ENCODE assay signal across 28 mouse cellular contexts in genomic region chr4:122981930-122982329, GRCm38 (mm10). TPM values are rescaled to one million over a fixed set of nuclear protein-coding genes. Genes with fewer than 3 reads are reported as not detected.
DNase-seq lines count a peak whose midpoint lies in the region; ATAC-seq and TF ChIP-seq lines count a peak whose summit lies in the region.
"Had no signal": no experiment of that assay in that cellular context is flagged by ENCODE, and none has a peak within 500 bp of the region (broad histone marks: within the 10 kb centered on the region; RNA-seq: fewer than 3 reads in every experiment).

No protein-coding gene starts in this region.

- H3K4me2 ChIP-seq in liver, embryonic 11.5 days = no peak overlapping the region
- H3K4me2 ChIP-seq: forebrain, embryonic 12.5 days; hindbrain, embryonic 12.5 days; liver, embryonic 12.5 days had no signal

- no peaks in the 10 kb centered on the region for H3K9me3 ChIP-seq in liver, embryonic 11.5 days (ENCODE audit: control insufficient read depth, low read length)
- no peaks in the 10 kb centered on the region for H3K9me3 ChIP-seq in E14TG2a.4 (ENCODE audit: low read length)
- H3K9me3 ChIP-seq: forebrain, embryonic 12.5 days; hindbrain, embryonic 12.5 days; liver, embryonic 12.5 days had no signal

- no peak for TF ChIP-seq POLR2A in small intestine, adult 2 months (IDR thresholded peaks at IDR 0.05; ENCODE audit: low read depth, low read length)

- H3K4me1 ChIP-seq in liver, embryonic 11.5 days (replicated peaks; ENCODE audit: control insufficient read depth, insufficient read depth, low read length) = 0 out of 2 replicates have a peak, but pooled peaks cover 2% of the 10 kb centered on the region
- peaks cover 37% of the 10 kb centered on the region for H3K4me1 ChIP-seq in E14TG2a.4 (replicated peaks; ENCODE audit: low read depth, low read length)
- peaks cover 35% of the 10 kb centered on the region for H3K4me1 ChIP-seq in small intestine, adult 2 months (ENCODE audit: control insufficient read depth, insufficient read depth, insufficient read length, low read length)

- H3K27ac ChIP-seq in liver, embryonic 11.5 days (ENCODE audit: low read depth, low read length) = no peak overlapping the region
- peak overlapping the region; percentile 76 for H3K27ac ChIP-seq in small intestine, adult 2 months (ENCODE audit: insufficient read depth, low read depth, low read length)
- H3K27ac ChIP-seq: forebrain, embryonic 12.5 days; hindbrain, embryonic 12.5 days; hindbrain, postnatal 0 days; liver, embryonic 12.5 days had no signal

- TF ChIP-seq CTCF in E14TG2a.4 (conservative IDR thresholded peaks at IDR 0.05; ENCODE audit: low read length) = no peak
- no peak for TF ChIP-seq CTCF in small intestine, adult 2 months (IDR thresholded peaks at IDR 0.05; ENCODE audit: extremely low read depth, insufficient read length, insufficient replicate concordance, low read depth, low read length)

- 42% methylated on average over 3 of the region's 3 CpGs for WGBS in liver, embryonic 11.5 days
- 33% methylated on average over 3 of the region's 3 CpGs for WGBS in small intestine, adult 2 months

- peaks cover 21% of the 10 kb centered on the region for H3K27me3 ChIP-seq in liver, embryonic 11.5 days (replicated peaks; ENCODE audit: control insufficient read depth, insufficient read depth, low read length)
- H3K27me3 ChIP-seq in E14TG2a.4 (ENCODE audit: insufficient read depth, low read length) = peaks cover 31% of the 10 kb centered on the region
- no peaks in the 10 kb centered on the region for H3K27me3 ChIP-seq in small intestine, adult 2 months (ENCODE audit: control insufficient read depth, insufficient read depth, low read length)

- ATAC-seq in liver, embryonic 11.5 days (replicated peaks; ENCODE audit: low FRiP score) = peak; percentile 24; the same call in 1 of the 2 replicates
- ATAC-seq: CD4-positive, CD25-positive, alpha-beta regulatory T cell, adult 4 months; forebrain, postnatal 0 days; hindbrain, postnatal 0 days; liver, embryonic 12.5 days; liver, postnatal 0 days had no signal

- no peaks in the 10 kb centered on the region for H3K36me3 ChIP-seq in liver, embryonic 11.5 days (ENCODE audit: control insufficient read depth, insufficient read depth, low read length)
- no peaks in the 10 kb centered on the region for H3K36me3 ChIP-seq in E14TG2a.4 (ENCODE audit: insufficient read depth, low read length)
- H3K36me3 ChIP-seq in small intestine, adult 2 months (ENCODE audit: control insufficient read depth, insufficient read depth, low read length) = no peaks in the 10 kb centered on the region
- H3K36me3 ChIP-seq: forebrain, embryonic 12.5 days; hindbrain, embryonic 12.5 days; liver, embryonic 12.5 days had no signal

- DNase-seq in liver, embryonic 11.5 days (ENCODE audit: low spot score) = no peak
- DNase-seq in liver = no peak
- peak; percentile 43 for DNase-seq in R1 (ENCODE audit: low read depth, low spot score)
- no peak for DNase-seq in adrenal gland, adult 18-20 months (ENCODE audit: low spot score in 2 of 2)
- DNase-seq in frontal cortex, postnatal 36 days (ENCODE audit: low spot score in 2 of 2) = no peak
- DNase-seq: adrenal gland, postnatal 25 days; cerebellum, adult 11-12 months; cerebellum, adult 9-11 months; forebrain, postnatal 0 days; gastrocnemius, postnatal 10 days; heart, postnatal 14 days; kidney, adult 11 months; kidney, postnatal 14 days; layer of hippocampus, adult 9-11 months; liver, postnatal 0 days; lung, postnatal 14 days; midbrain, embryonic 14.5 days; thymus, postnatal 14 days had no signal

- no peak overlapping the region for H3K9ac ChIP-seq in liver, embryonic 11.5 days (ENCODE audit: low read depth, low read length)
- H3K9ac ChIP-seq: forebrain, embryonic 12.5 days; forebrain, postnatal 0 days; hindbrain, embryonic 12.5 days; liver, embryonic 12.5 days; liver, postnatal 0 days had no signal

- H3K4me3 ChIP-seq in liver, embryonic 11.5 days (ENCODE audit: low read depth, low read length) = no peak overlapping the region
- H3K4me3 ChIP-seq in E14TG2a.4 (replicated peaks; ENCODE audit: low read length) = 0 out of 2 replicates have a peak overlapping the region, but pooled peaks have one; percentile 23
- H3K4me3 ChIP-seq in small intestine, adult 2 months (ENCODE audit: low read depth, low read length) = no peak overlapping the region
- H3K4me3 ChIP-seq: forebrain, embryonic 12.5 days; hindbrain, embryonic 12.5 days; liver, embryonic 12.5 days had no signal

RNA-seq across cellular contexts. Expression of gene Mycl, which starts 13.5 kb away (rescaled TPM):
- polyA plus RNA-seq in liver, embryonic 11.5 days (2014; fragmentation: Nextera tagmentation; extraction: Ambion mirVana) = 3.1 and 4.0 TPM in 2 replicates
- 3.0 and 7.1 TPM in 2 replicates for polyA plus RNA-seq in small intestine, adult 2 months (2012; rRNA removed)
- 1 to 10 TPM; 2.2 to 2.9 TPM for total RNA-seq in adrenal gland, adult 18-20 months (2021)
- polyA plus RNA-seq: CD4-positive, CD25-positive, alpha-beta regulatory T cell, adult 4 months had no signal

RNA-seq across cellular contexts. Expression of gene Mfsd2a, which starts 20.9 kb away (rescaled TPM):
- polyA plus RNA-seq in liver, embryonic 11.5 days (2014; fragmentation: Nextera tagmentation; extraction: Ambion mirVana) = 0.64 and 0.68 TPM in 2 replicates
- polyA plus RNA-seq in small intestine, adult 2 months (2012; rRNA removed) = 23.8 and 28.0 TPM in 2 replicates
- total RNA-seq in adrenal gland, adult 18-20 months (2021) = 10 to 100 TPM; 17.3 to 27.3 TPM
- total RNA-seq: adrenal gland, postnatal 25 days; common myeloid progenitor, adult 5-6 weeks; heart, adult 8-10 months; monocyte, adult 5-6 weeks had no signal
- polyA plus RNA-seq: liver, postnatal 0 days had no signal

RNA-seq across cellular contexts. Expression of gene Trit1, which starts 34.5 kb away (rescaled TPM):
- polyA plus RNA-seq in liver, embryonic 11.5 days (2014; fragmentation: Nextera tagmentation; extraction: Ambion mirVana) = 17.2 and 17.5 TPM in 2 replicates
- 2.5 and 2.7 TPM in 2 replicates for polyA plus RNA-seq in small intestine, adult 2 months (2012; rRNA removed)
- total RNA-seq in adrenal gland, adult 18-20 months (2021) = 10 to 100 TPM; 18.2 to 19.7 TPM

Comparison
In these comparisons a context has a peak if more than half of its experiments do, and no peak if none do; other contexts are left out.
1. RNA of gene Mfsd2a, which starts 20.9 kb away (polyA plus RNA-seq): 23.8 to 28.0 TPM in small intestine, adult 2 months; 0.64 to 0.68 TPM in liver, embryonic 11.5 days; every median in the first group is over 10 times any median in the second.